Mouse (Mus musculus): Measurements from ENCODE around the gene Il31.

- TF ChIP-seq CTCF (IDR thresholded peaks at IDR 0.05; ENCODE audit: control insufficient read depth, insufficient read depth, insufficient read length) (no peak), CEBPB (IDR thresholded peaks at IDR 0.05; ENCODE audit: low read depth) (no peak), MYOD1 (IDR thresholded peaks at IDR 0.05; ENCODE audit: control insufficient read depth, insufficient read length, low read depth) (no peak), USF1 (IDR thresholded peaks at IDR 0.05; ENCODE audit: low read depth) (no peak), MAX (IDR thresholded peaks at IDR 0.05) (no peak), MYOG (IDR thresholded peaks at IDR 0.05; ENCODE audit: control insufficient read depth, extremely low read depth, insufficient read length) (no peak), FOSL1 (IDR thresholded peaks at IDR 0.05; ENCODE audit: insufficient read depth, low read length, poor library complexity, severe bottlenecking) (no peak)
Measured at GRCm38 (mm10) chr5:123461420-123461819, 27.9 kb downstream of the Il31 start.

Measured in C2C12 (cell line).